Mouse (Mus musculus) heart, postnatal 0 days (tissue): ENCODE measurements around the gene Brd2.

Experiments used
- CTCF ChIP-seq: IDR thresholded peaks from 2 replicates; pipeline ENCODE4 v1.5.1; 2016; ENCODE audit warnings: antibody characterized with exemption, control low read depth, low read depth
- EP300 ChIP-seq: IDR thresholded peaks from 2 replicates; pipeline ENCODE4 v1.6.1; 2016; ENCODE audit warnings: antibody characterized with exemption, low read depth

DNA sequence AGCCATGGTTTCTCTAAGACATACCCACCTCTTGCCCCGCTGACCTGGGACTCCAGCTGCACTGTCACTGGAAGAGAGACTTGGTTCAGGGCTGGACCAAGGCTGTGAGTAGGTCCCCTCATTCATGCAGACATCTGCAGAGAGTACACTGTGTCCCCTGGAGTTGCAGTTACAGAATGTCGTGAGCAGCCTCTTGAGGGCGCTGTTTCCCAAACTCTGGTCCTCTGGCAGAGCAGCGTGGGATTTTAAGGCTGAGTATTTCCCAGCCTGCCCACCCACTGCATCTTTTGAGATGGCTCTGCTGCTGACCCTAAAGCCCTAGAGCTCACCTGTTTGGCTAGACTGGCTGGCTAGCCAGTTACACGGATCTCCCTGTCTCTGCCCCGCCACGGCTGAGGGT is 31.5 kb downstream of the Brd2 start:
- TF ChIP-seq CTCF (peak; percentile 13; the same call in 1 of the 2 replicates), EP300 (no peak)
